Mouse (Mus musculus) left cerebral cortex, adult 11 months (tissue): ENCODE measurements around the gene Arhgap27.
"Not testable (repeated sequence)": the region's sequence is repeated elsewhere in the genome, so short reads cannot be mapped to it uniquely, and the experiment has no call there.

Experiments
- DNase-seq: peaks from one replicate; pipeline ENCODE4 v3.0.0; 2022; ENCODE audit warnings: low spot score

Arhgap27 gene

DNA sequence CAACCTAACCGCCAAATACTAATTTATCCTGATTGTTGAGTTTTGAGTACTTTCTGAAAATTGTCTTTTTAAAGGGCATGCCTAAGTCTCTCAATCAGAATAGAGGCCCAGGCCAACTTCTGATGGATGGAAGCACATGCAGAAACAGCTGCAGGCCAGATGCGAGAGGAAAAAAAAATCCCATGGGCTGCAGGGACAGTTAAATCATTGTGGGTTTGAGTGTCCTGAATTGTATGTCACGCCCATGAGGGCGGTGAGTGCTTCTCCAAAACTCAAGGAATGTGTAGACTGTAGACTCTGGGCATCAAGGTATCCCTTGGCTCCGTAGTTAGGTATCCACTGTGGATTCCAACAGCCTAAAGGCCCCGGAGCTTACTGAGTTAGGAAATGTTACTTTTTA, 69.4 kb downstream of the Arhgap27 start:
- no peak for DNase-seq

DNA sequence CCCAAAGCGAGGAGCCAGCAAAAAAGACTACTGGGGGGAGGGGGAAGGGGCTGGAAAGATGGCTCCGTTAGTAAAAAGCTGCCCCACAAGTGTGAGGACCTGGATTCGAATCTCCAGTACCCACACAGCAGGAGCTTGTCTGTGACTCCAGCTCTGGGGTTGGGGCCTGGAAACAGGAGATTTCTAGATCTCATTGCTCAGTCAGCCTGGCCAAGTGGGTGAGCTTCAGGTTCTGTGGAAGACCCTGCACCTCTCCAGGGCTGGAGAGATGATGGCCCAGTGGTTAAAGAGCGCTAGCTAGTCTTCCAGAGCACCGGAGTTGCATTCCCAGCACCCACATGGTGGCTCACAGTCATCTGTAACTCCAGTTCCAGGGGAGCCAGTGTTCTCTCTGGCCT, 70.6 kb downstream of the Arhgap27 start:
- DNase-seq = no peak

DNA sequence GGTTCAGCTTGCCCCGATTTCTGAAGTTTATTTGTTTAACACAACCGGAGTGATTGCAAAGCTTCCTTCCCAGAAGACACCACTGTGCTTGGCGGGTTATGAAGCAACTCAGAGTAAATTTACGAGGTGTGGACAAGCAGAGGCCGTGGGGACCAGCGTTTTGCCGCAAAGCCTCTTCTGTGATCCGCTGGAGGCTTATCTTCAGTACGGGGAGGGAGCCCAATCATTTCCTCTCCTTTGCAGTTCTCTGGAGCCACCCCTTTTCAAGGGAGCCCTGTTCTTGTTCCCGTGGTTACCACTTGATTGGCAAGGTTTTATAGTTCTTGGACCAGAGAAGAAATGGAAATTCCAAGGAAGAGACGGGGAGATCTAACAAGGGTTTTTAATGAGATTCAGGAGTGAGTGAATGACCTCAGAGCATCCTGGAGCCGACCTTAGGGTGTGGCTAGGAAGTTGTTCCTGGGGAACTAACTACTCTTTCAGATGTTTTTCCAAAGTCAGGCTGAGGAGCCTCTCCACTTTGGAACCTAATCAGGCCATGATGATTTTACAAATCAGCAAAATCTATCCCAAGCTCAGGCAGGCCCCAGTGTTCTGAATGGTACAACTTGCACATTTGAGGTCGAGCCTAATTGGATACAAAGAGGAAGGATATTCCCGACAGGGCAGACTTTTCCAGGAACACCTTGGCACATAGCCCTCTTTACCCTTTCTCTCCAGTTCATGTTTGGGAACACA, 71.2 kb downstream of the Arhgap27 start:
- DNase-seq = no peak

- not testable (repeated sequence) for DNase-seq
Observed at GRCm38 (mm10) chr11:103290841-103291240, 72.7 kb downstream of the Arhgap27 start.

DNA sequence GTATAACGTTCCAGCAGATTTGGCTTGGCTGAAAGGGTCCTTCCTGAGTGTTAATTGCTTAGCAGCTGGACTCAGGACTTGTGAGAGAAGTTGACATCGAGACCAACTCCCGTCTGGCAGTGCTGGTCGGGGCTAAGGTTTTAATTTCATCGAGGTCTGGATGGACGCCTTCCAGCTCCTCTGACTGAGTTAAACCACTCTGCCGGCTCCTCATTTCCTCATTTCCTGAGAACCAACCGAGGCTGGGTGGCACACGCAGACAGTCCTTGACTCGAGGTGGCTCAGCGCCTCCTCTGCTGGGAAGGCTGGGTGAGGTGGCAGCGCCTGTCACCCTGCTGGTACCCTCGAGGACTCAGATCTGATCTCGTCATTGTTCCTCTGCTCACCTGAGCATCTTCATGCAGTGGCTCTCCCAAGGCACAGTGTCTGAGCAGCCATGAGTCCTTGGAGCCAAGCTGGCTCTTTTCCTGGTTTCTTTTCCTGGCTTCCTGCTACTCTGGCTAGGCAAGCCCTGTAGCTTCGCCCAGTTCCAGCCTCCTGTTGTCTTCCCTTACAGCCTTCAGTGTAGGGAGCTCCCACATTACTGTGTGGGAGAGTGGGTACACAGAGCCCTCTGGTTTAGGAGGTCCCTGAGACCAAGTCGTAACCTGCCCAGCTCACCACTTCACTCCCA, 75.1 kb downstream of the Arhgap27 start:
- DNase-seq = no peak

- DNase-seq = no peak
Observed at GRCm38 (mm10) chr11:103286910-103287309, 76.6 kb downstream of the Arhgap27 start.

GRCm38 (mm10) chr11:103285951-103286350, 77.5 kb downstream of the Arhgap27 start:
- no peak for DNase-seq

GRCm38 (mm10) chr11:103285276-103285675, 78.2 kb downstream of the Arhgap27 start:
- DNase-seq = no peak

- DNase-seq = no peak
Observed at GRCm38 (mm10) chr11:103281784-103282183, 81.7 kb downstream of the Arhgap27 start.
